Mouse (Mus musculus) heart, embryonic 11.5 days (tissue): ENCODE measurements at regions not wholly inside any gene's neighbourhood (a gene's known extent, or its start where the extent isn't known, plus 50 kb on each side); places are given as distances from the start of the nearest gene placed in this dataset.

Experiments
- ATAC-seq: fragments of 200-750 bp; cut with Nextera tagmentation; replicated peaks from 2 replicates; pipeline ENCODE4 v1.8.0; 2017; ENCODE audit warnings: moderate library complexity; ENCODE audit not compliant: insufficient number of reproducible peaks, low FRiP score, low TSS enrichment
- H3K27ac ChIP-seq: fragments of 300-500 bp; sonication (generic); 2 replicates; pipeline ENCODE4 v1.5.1; 2014; ENCODE audit warnings: mild to moderate bottlenecking, low read depth, low read length
- H3K27me3 ChIP-seq: fragments of 300-500 bp; sonication (generic); 2 replicates; pipeline ENCODE4 v1.6.1; 2014; ENCODE audit warnings: mild to moderate bottlenecking, low read length, mixed read lengths; ENCODE audit not compliant: control insufficient read depth, insufficient read depth
- H3K36me3 ChIP-seq: fragments of 300-500 bp; sonication (generic); 2 replicates; pipeline ENCODE4 v1.6.1; 2014; ENCODE audit warnings: mild to moderate bottlenecking, low read length, moderate library complexity, mixed read lengths; ENCODE audit not compliant: control insufficient read depth, insufficient read depth
- H3K4me1 ChIP-seq: fragments of 300-500 bp; sonication (generic); 2 replicates; pipeline ENCODE4 v1.6.1; 2014; ENCODE audit warnings: low read length; ENCODE audit not compliant: control insufficient read depth, insufficient read depth
- H3K4me2 ChIP-seq: fragments of 300-500 bp; sonication (generic); 2 replicates; pipeline ENCODE4 v1.6.1; 2014; ENCODE audit warnings: mild to moderate bottlenecking, moderate library complexity
- H3K4me3 ChIP-seq: fragments of 300-500 bp; sonication (generic); 2 replicates; pipeline ENCODE4 v1.5.1; 2014; ENCODE audit warnings: low read depth, low read length
- H3K9ac ChIP-seq: fragments of 300-500 bp; sonication (generic); 2 replicates; pipeline ENCODE4 v1.6.1; 2014; ENCODE audit warnings: mild to moderate bottlenecking, low read depth, low read length, moderate library complexity
- H3K9me3 ChIP-seq: fragments of 300-500 bp; sonication (generic); replicated peaks from 2 replicates; pipeline ENCODE4 v1.6.1; 2016; ENCODE audit warnings: low read length; ENCODE audit not compliant: control insufficient read depth
- WGBS: fragments of 180-500 bp; shearing (Covaris S2); extraction: QIAGEN DNeasy Blood & Tissue Kit; methylation state at CpG from one replicate; pipeline ENCODE4 v1.1.7; 2014; ENCODE audit not compliant: insufficient replicate concordance; 5-methylcytosine and 5-hydroxymethylcytosine counted together

DNA sequence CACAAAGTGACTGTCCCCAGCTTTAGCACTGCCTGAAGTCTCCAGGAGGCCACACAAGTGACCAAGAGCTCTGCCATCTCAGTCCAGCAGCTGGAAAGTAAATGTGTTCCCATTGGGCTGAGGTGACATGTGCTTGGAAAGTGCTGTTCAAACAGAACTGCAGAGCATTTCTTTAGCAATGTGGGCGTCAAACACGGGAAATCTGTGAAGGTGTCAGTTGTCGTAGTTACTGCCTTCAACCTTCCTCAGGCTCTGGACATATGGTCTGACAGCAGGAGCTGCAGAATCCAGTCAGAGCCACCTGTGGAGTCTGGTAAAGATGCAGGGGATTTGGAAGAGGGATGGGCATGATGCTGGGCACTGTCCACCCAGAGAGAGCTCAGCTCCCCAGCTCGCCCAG, 158.0 kb downstream of the Matn1 start:
- Histone ChIP-seq H3K27me3 (peaks cover 3% of the 10 kb centered on the region; the same call in 1 of the 2 replicates), H3K27ac (no peak overlapping the region), H3K4me1 (no peaks in the 10 kb centered on the region), H3K4me3 (no peak overlapping the region), H3K36me3 (no peaks in the 10 kb centered on the region), H3K9me3 (no peaks in the 10 kb centered on the region), H3K9ac (no peak overlapping the region), H3K4me2 (no peak overlapping the region)
- ATAC-seq = no peak
- 69% methylated on average over 4 of the region's 4 CpGs for WGBS

- Histone ChIP-seq H3K4me1 (no peaks in the 10 kb centered on the region), H3K27me3 (no peaks in the 10 kb centered on the region), H3K4me2 (no peak overlapping the region), H3K36me3 (no peaks in the 10 kb centered on the region), H3K9ac (no peak overlapping the region), H3K27ac (no peak overlapping the region), H3K9me3 (no peaks in the 10 kb centered on the region), H3K4me3 (no peak overlapping the region)
- no peak for ATAC-seq
- 67% methylated on average over 13 of the region's 13 CpGs for WGBS
Measured at GRCm38 (mm10) chr4:131107127-131107857, 163.1 kb downstream of the Matn1 start.

- Histone ChIP-seq H3K4me2 (no peak overlapping the region), H3K36me3 (no peaks in the 10 kb centered on the region), H3K9ac (no peak overlapping the region), H3K4me3 (no peak overlapping the region), H3K27me3 (no peaks in the 10 kb centered on the region), H3K9me3 (no peaks in the 10 kb centered on the region), H3K4me1 (no peaks in the 10 kb centered on the region), H3K27ac (no peak overlapping the region)
- ATAC-seq = no peak
- WGBS = 72% methylated on average over 6 of the region's 6 CpGs
Measured at GRCm38 (mm10) chr4:131112536-131112935, 168.4 kb downstream of the Matn1 start.

DNA sequence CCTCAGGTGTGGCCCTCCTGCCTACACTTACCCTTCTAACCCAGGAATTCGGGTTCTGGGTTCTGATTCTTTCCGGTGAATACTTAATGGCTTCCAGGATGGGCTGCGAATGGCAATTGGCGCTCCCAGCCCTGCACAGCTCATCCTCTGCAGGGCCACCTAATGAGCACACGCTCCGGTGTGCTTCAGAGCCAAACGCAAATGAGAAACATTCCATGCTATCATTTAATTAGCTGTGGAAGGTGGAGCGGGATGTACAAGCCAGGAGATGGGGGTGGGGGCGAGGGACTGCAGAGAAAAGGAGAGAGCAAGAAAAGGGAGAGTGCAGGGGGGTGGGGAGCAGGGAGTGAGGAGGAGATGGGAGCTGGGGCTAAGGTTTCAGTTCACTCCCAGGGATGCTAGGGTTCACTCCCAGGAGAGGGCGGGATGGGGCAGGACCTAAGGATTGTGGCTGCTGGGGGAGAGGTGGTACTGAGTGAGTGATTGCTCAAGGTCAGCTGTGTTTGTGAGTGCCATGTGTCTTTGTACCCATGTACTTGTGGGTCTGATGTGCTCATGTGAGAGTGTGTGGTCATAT, 169.6 kb downstream of the Matn1 start:
- H3K27ac ChIP-seq = no peak overlapping the region
- no peak overlapping the region for H3K4me2 ChIP-seq
- no peak for ATAC-seq
- H3K27me3 ChIP-seq = no peaks in the 10 kb centered on the region; the same call in 1 of the 2 replicates
- H3K9me3 ChIP-seq = no peaks in the 10 kb centered on the region
- H3K4me3 ChIP-seq = no peak overlapping the region
- no peaks in the 10 kb centered on the region for H3K36me3 ChIP-seq
- H3K9ac ChIP-seq = no peak overlapping the region
- WGBS = 41% methylated on average over 10 of the region's 10 CpGs
- no peaks in the 10 kb centered on the region for H3K4me1 ChIP-seq

DNA sequence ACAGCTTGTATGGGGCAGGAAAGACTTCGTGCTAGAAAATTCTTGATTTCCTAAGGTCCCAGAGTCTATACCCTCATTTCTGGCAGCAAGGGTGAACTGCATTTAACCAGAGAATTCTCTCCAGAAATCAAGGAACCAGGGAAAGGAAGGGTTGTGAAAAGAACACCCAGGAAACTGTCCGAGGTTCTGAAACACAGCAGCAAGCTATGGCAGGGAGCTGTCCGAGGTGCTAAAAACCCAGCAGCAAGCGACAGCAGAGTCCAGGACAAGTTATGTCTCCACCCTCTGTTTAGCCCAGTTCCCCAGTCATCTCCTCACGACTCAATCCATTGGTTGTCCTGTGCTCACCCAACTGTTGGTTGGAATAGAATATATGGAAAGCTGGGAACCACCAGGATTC, 171.1 kb downstream of the Matn1 start:
- Histone ChIP-seq H3K9ac (no peak overlapping the region), H3K36me3 (no peaks in the 10 kb centered on the region), H3K4me3 (no peak overlapping the region), H3K27me3 (no peaks in the 10 kb centered on the region; the same call in 1 of the 2 replicates), H3K9me3 (no peaks in the 10 kb centered on the region), H3K4me1 (no peaks in the 10 kb centered on the region), H3K27ac (no peak overlapping the region), H3K4me2 (no peak overlapping the region)
- ATAC-seq = no peak
- WGBS = 4% methylated on average over 5 of the region's 5 CpGs

- no peak for ATAC-seq
- WGBS = 58% methylated on average over 4 of the region's 4 CpGs
Measured at GRCm38 (mm10) chr4:131118586-131118985, 174.4 kb downstream of the Matn1 start.

DNA sequence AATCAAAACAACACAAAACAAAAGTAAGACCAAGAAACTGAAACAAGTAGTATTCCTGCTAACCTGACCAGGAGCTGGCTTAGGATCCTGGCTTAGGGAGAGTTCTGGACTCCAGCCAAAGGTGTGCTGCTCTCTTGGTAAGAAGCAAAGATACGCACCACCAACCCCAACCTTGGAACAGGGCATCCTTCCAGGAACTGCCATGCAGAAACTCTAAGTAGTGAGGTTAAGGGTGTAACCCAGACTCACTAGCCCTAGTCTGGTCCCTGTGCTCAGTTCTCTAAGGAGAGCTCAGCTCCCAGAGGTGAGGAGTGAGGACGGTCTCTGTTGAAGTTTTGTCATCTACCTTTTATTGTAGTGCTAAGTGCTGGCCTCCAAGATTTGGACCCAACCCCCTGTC, 175.4 kb downstream of the Matn1 start:
- Histone ChIP-seq H3K27me3 (no peaks in the 10 kb centered on the region; the same call in 1 of the 2 replicates), H3K9ac (no peak overlapping the region), H3K4me3 (no peak overlapping the region), H3K36me3 (no peaks in the 10 kb centered on the region), H3K4me2 (no peak overlapping the region), H3K4me1 (no peaks in the 10 kb centered on the region), H3K9me3 (no peaks in the 10 kb centered on the region), H3K27ac (no peak overlapping the region)
- ATAC-seq = no peak
- 85% methylated on average over 2 of the region's 2 CpGs for WGBS

More at GRCm38 (mm10) chr4:131118586-131118985, 174.4 kb downstream of the Matn1 start:
- Histone ChIP-seq H3K36me3 (no peaks in the 10 kb centered on the region), H3K4me2 (no peak overlapping the region), H3K9ac (no peak overlapping the region), H3K4me1 (no peaks in the 10 kb centered on the region), H3K27ac (no peak overlapping the region), H3K27me3 (no peaks in the 10 kb centered on the region; the same call in 1 of the 2 replicates), H3K9me3 (no peaks in the 10 kb centered on the region), H3K4me3 (no peak overlapping the region)

GRCm38 (mm10) chr4:131120680-131121079, 176.5 kb downstream of the Matn1 start:
- WGBS = 82% methylated on average over 5 of the region's 5 CpGs
- Histone ChIP-seq H3K4me1 (no peaks in the 10 kb centered on the region), H3K9me3 (no peaks in the 10 kb centered on the region), H3K27ac (no peak overlapping the region), H3K4me3 (no peak overlapping the region), H3K36me3 (no peaks in the 10 kb centered on the region), H3K27me3 (no peaks in the 10 kb centered on the region; the same call in 1 of the 2 replicates), H3K4me2 (no peak overlapping the region), H3K9ac (no peak overlapping the region)
- no peak for ATAC-seq

GRCm38 (mm10) chr4:131125975-131126374, 181.8 kb downstream of the Matn1 start:
- 41% methylated on average over 7 of the region's 7 CpGs for WGBS
- no peak overlapping the region for H3K4me2 ChIP-seq

More at GRCm38 (mm10) chr4:131125975-131126374, 181.8 kb downstream of the Matn1 start:
- Histone ChIP-seq H3K27me3 (0 out of 2 replicates have a peak, but pooled peaks cover 6% of the 10 kb centered on the region), H3K9ac (no peak overlapping the region), H3K4me1 (no peaks in the 10 kb centered on the region), H3K36me3 (no peaks in the 10 kb centered on the region), H3K27ac (no peak overlapping the region), H3K4me3 (no peak overlapping the region), H3K9me3 (no peaks in the 10 kb centered on the region)
- ATAC-seq = no peak
